Mouse (Mus musculus) embryonic facial prominence, embryonic 14.5 days (tissue): ENCODE data around the gene Tmprss6. TPM values are rescaled to one million over a fixed set of nuclear protein-coding genes. Genes with fewer than 3 reads are reported as not detected.
A peak's percentile ranks its signal among the peaks of the same experiment; 100 is the strongest.

Experiments
- ATAC-seq: fragments of 200-750 bp; cut with Nextera tagmentation; 2 replicates; pipeline ENCODE4 v1.8.0; 2017; ENCODE audit warnings: low read depth, moderate number of reproducible peaks, moderate TSS enrichment
- DNase-seq: peaks from one replicate; pipeline ENCODE4 v3.0.0-alpha.2; 2015; ENCODE audit warnings: low spot score
- H3K27ac ChIP-seq: fragments of 300-500 bp; sonication (generic); replicated peaks from 2 replicates; pipeline ENCODE4 v1.5.1; 2014; ENCODE audit warnings: low read depth, mild to moderate bottlenecking, low read length, moderate library complexity
- H3K27me3 ChIP-seq: fragments of 300-500 bp; sonication (generic); replicated peaks from 2 replicates; pipeline ENCODE4 v1.6.1; 2014; ENCODE audit warnings: low read length; ENCODE audit not compliant: control insufficient read depth, insufficient read depth
- H3K36me3 ChIP-seq: fragments of 300-500 bp; sonication (generic); 2 replicates; pipeline ENCODE4 v1.6.1; 2014; ENCODE audit warnings: low read length, mixed read lengths; ENCODE audit not compliant: control insufficient read depth, insufficient read depth
- H3K4me1 ChIP-seq: fragments of 300-500 bp; sonication (generic); 2 replicates; pipeline ENCODE4 v1.6.1; 2014; ENCODE audit warnings: antibody characterized with exemption, low read length; ENCODE audit not compliant: control insufficient read depth, insufficient read depth
- H3K4me2 ChIP-seq: fragments of 300-500 bp; sonication (generic); 2 replicates; pipeline ENCODE4 v1.6.1; 2014; ENCODE audit warnings: low read depth, mild to moderate bottlenecking, low read length, moderate library complexity, mixed read lengths
- H3K4me3 ChIP-seq: fragments of 300-500 bp; sonication (generic); 2 replicates; pipeline ENCODE4 v1.5.1; 2014; ENCODE audit warnings: low read depth, mild to moderate bottlenecking, low read length
- H3K9ac ChIP-seq: fragments of 300-500 bp; sonication (generic); 2 replicates; pipeline ENCODE4 v1.6.1; 2014; ENCODE audit warnings: low read depth, mild to moderate bottlenecking, low read length, moderate library complexity, mixed read lengths
- H3K9me3 ChIP-seq: fragments of 300-500 bp; sonication (generic); 2 replicates; pipeline ENCODE4 v1.6.1; 2016; ENCODE audit warnings: low read length; ENCODE audit not compliant: control insufficient read depth
- WGBS: fragments of 180-500 bp; shearing (Covaris S2); extraction: QIAGEN DNeasy Blood & Tissue Kit; methylation state at CpG from one replicate; pipeline ENCODE4 v1.1.7; 2014; 5-methylcytosine and 5-hydroxymethylcytosine counted together
- polyA plus RNA-seq: library from polyadenylated mRNA; unstranded; fragments of >200 nt; fragmentation: Nextera tagmentation; extraction: Ambion mirVana; gene quantifications from 2 replicates; pipeline ENCODE4 v1.2.1, GENCODE M21; 2014

Gene Tmprss6
- polyA plus RNA-seq, 1 experiment from 2014 or later, result 1.1 TPM

- H3K4me1 ChIP-seq, result peaks cover 17% of the 10 kb centered on the region
- peak overlapping the region; percentile 65 for H3K4me2 ChIP-seq
- H3K36me3 ChIP-seq, result peaks cover 29% of the 10 kb centered on the region
- peak overlapping the region; percentile 51 for H3K9ac ChIP-seq
- peak overlapping the region; percentile 32 for H3K4me3 ChIP-seq
- WGBS, result 17% methylated on average over 23 of the region's 23 CpGs
- peak overlapping the region; percentile 81 for H3K27ac ChIP-seq
- no peaks in the 10 kb centered on the region for H3K27me3 ChIP-seq
- DNase-seq (peak; percentile 65), ATAC-seq (peak; percentile 23)
- H3K9me3 ChIP-seq, result no peaks in the 10 kb centered on the region
Measured at GRCm38 (mm10) chr15:78437237-78438017, 31.0 kb downstream of the Tmprss6 start.

DNA sequence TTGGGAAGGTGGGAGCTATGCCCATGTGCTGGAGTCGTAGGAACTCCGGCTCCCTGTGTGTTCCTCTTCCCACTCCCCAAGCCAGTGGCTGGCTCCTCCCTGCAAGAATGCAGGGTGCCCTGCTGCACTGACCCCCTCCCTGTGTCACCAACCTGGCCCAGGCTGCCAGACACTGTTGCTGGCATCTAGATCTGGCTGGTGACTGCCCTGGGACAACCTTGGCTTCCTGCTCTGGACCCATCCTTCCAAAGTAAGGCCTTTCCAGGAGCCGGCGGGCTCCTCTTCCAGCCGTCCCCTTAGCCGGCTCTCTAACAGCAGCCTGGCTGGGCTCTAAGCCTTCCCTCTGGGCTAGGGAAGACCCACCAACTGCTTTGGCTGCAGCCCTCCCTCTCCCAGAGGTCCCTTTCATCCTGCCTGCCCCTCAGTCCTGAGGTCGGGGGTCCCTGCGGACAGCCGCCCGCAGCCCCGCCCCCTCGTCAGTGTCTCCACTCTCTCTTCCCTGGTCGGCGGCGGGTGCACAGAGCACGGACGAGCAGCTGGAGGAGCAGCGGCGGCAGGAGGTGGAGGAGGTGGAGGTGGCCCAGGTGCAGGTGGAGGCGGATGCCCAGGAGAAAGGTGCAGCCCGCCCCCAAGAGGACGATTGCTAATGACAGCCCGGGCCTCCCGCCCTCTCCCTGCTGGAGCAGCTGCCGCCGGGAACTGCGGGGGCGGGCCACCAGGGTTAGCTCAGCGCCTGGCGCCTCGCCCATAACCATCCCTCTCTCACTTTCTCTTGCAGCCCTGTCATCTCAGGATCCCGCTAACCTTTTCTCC lies 31.8 kb downstream of the Tmprss6 start:
- Histone ChIP-seq H3K36me3 (peaks cover 34% of the 10 kb centered on the region), H3K27ac (peak overlapping the region; percentile 81)
- peak; percentile 78 for ATAC-seq

GRCm38 (mm10) chr15:78435681-78436080 lies 32.8 kb downstream of the Tmprss6 start:
- no peak overlapping the region for H3K4me3 ChIP-seq
- ATAC-seq (no peak), DNase-seq (no peak)
- no peaks in the 10 kb centered on the region for H3K27me3 ChIP-seq
- peaks cover 38% of the 10 kb centered on the region for H3K36me3 ChIP-seq
- no peak overlapping the region for H3K9ac ChIP-seq
- WGBS, result 78% methylated on average over 11 of the region's 11 CpGs
- H3K9me3 ChIP-seq, result no peaks in the 10 kb centered on the region
- no peak overlapping the region for H3K4me2 ChIP-seq
- no peak overlapping the region for H3K27ac ChIP-seq
- peaks cover 17% of the 10 kb centered on the region for H3K4me1 ChIP-seq

More for the DNA sequence above, 31.8 kb downstream of the Tmprss6 start:
- 16% methylated on average over 21 of the region's 32 CpGs for WGBS
- Histone ChIP-seq H3K27me3 (no peaks in the 10 kb centered on the region), H3K4me1 (peaks cover 17% of the 10 kb centered on the region), H3K4me3 (peak overlapping the region; percentile 32), H3K9me3 (no peaks in the 10 kb centered on the region), H3K9ac (peak overlapping the region; percentile 51), H3K4me2 (peak overlapping the region; percentile 65)
- DNase-seq, result peak; percentile 94

DNA sequence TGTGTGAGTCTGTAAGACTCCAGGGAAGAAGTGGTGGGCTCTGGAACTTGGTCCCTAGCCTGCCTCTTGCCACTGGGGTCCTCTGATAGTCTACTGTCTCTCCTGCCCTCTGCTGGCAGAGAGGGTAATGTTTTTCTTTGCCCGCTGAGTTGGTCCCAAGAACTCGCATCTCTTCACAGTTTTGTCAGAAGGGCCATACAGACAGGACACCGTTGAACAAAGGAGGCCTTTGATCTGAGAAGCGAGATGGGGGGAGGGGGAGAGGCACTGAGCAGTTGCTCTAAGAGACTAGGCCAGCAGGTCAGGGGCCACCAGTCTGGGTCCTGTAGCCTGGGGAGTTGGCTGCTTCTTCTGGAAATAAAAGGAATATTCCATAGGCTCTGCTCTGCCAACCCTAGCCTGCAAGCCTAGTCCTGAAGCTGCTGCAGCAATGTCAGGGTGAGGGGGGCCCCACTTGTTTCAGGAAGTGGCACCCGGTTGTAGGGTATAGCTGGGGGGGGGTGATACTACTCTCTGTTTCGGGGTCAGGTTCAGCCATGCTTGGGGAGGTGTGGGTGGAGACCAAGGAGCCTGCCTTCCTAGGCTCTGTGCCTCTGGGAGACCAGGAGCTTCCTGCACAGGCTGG lies 33.4 kb downstream of the Tmprss6 start:
- H3K27me3 ChIP-seq, result no peaks in the 10 kb centered on the region
- DNase-seq, result peak; percentile 45
- H3K4me2 ChIP-seq, result no peak overlapping the region
- peaks cover 38% of the 10 kb centered on the region for H3K36me3 ChIP-seq
- peaks cover 17% of the 10 kb centered on the region for H3K4me1 ChIP-seq
- no peak for ATAC-seq
- no peaks in the 10 kb centered on the region for H3K9me3 ChIP-seq
- no peak overlapping the region for H3K27ac ChIP-seq
- H3K9ac ChIP-seq, result no peak overlapping the region
- WGBS, result 21% methylated on average over 5 of the region's 6 CpGs
- no peak overlapping the region for H3K4me3 ChIP-seq

DNA sequence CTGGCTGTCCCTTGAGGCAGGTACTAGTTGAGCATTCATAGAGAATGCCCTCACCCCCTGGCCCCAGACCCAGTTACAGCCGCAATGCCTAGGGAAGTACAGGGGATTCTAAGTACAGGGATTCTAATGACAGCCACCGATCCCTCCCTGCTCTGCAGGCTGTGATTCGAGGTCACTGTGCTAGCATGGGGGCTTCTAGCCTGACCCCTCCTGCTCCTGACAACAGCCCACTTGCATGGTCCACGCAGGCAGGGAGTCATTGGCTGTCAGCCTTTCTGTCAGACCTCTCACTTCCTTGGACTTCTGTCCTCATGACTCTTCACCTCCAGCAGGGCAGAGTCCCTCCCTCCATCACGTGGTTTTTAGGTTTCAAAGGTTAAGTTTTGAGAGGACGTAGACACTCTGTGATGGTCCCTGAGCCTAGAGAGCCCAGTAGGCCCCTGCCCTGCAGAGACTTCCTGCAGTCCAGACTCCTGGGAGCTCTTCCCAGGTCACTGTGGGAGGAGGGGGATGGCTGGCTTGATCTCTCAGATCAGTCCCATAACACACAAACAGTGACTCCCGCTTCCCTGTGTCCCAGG lies 36.8 kb downstream of the Tmprss6 start:
- no peak for ATAC-seq
- no peak overlapping the region for H3K9ac ChIP-seq
- no peak overlapping the region for H3K4me2 ChIP-seq
- 75% methylated on average over 7 of the region's 7 CpGs for WGBS
- no peaks in the 10 kb centered on the region for H3K9me3 ChIP-seq
- peaks cover 38% of the 10 kb centered on the region for H3K36me3 ChIP-seq
- H3K4me1 ChIP-seq, result peaks cover 13% of the 10 kb centered on the region; the same call in 1 of the 2 replicates
- DNase-seq, result no peak
- no peak overlapping the region for H3K27ac ChIP-seq
- H3K27me3 ChIP-seq, result no peaks in the 10 kb centered on the region
- H3K4me3 ChIP-seq, result no peak overlapping the region

DNA sequence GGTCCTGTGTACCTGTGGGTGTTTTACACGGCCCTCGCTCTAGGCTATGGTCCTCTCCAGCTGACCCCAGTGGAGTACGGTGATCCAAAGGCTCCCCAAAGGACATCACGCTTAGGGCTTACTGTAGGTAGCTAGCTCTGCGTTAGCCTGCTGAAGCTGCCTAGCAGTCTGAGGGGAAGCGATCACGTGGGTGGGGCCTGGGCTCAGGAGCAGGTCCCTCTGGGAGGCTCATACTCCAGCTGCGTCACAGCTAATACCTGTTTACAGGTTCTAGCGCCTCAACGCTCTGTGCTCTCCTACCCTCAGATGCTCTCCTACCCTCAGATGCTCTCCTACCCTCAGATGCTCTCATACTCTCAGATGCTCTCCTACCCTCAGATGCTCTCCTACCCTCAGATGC lies 37.6 kb downstream of the Tmprss6 start:
- ATAC-seq, result peak; percentile 9; the same call in 1 of the 2 replicates
- DNase-seq, result peak; percentile 61
- no peak overlapping the region for H3K9ac ChIP-seq
- WGBS, result 86% methylated on average over 8 of the region's 10 CpGs
- H3K4me3 ChIP-seq, result no peak overlapping the region
- no peaks in the 10 kb centered on the region for H3K9me3 ChIP-seq
- H3K4me2 ChIP-seq, result no peak overlapping the region
- no peaks in the 10 kb centered on the region for H3K27me3 ChIP-seq
- H3K36me3 ChIP-seq, result peaks cover 33% of the 10 kb centered on the region
- peaks cover 8% of the 10 kb centered on the region; the same call in 1 of the 2 replicates for H3K4me1 ChIP-seq
- H3K27ac ChIP-seq, result no peak overlapping the region; the same call in 1 of the 2 replicates

GRCm38 (mm10) chr15:78429871-78430622 lies 38.4 kb downstream of the Tmprss6 start:
- Histone ChIP-seq H3K36me3 (peaks cover 28% of the 10 kb centered on the region), H3K4me2 (peak overlapping the region; percentile 76), H3K27me3 (no peaks in the 10 kb centered on the region), H3K9ac (peak overlapping the region; percentile 77), H3K4me3 (peak overlapping the region; percentile 78), H3K9me3 (no peaks in the 10 kb centered on the region), H3K4me1 (peaks cover 8% of the 10 kb centered on the region; the same call in 1 of the 2 replicates), H3K27ac (no peak overlapping the region; the same call in 1 of the 2 replicates)
- ATAC-seq (no peak), DNase-seq (no peak)
- 67% methylated on average over 13 of the region's 13 CpGs for WGBS
